Mouse (Mus musculus) gastrocnemius, postnatal 10 days (tissue): ENCODE measurements around the gene Zfyve28. TPM values are rescaled to one million over a fixed set of nuclear protein-coding genes. Genes with fewer than 3 reads are reported as not detected.
A peak's percentile ranks its signal among the peaks of the same experiment; 100 is the strongest.

ENCODE experiments used
- DNase-seq: peaks from one replicate; pipeline ENCODE4 v3.0.0; 2021; ENCODE audit warnings: mixed read lengths
- total RNA-seq, 2 experiments: library from RNA; stranded (reverse); gene quantifications; 2 replicates each; pipeline ENCODE4 v1.2.3; 2021

The Zfyve28 gene
- total RNA-seq, 2 experiments from 2014 or later, result 1.1 to 1.5 TPM

- DNase-seq, result no peak
Observed at GRCm38 (mm10) chr5:34250090-34250489, 38.2 kb downstream of the Zfyve28 start.

DNA sequence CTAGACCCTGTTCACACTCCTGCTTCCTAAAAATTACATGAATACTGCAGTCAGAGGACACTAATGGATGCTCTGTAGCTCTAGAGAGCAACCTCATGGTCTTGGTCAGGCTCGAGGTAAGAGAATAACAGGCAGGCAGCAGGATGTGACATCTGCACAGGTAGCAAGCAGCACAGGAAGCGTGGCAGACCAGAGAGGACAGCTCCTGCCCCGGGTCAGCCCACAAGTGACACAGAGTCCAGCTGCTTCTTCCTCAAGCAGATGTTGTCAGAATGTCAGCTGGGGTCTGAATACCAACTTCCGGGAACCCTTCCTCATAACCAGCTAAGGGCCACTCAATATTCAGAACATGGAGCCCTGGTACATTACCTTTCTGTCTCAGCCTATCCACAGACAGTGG, 39.1 kb downstream of the Zfyve28 start:
- no peak for DNase-seq

GRCm38 (mm10) chr5:34246443-34246842, 41.8 kb downstream of the Zfyve28 start:
- DNase-seq, result no peak

DNA sequence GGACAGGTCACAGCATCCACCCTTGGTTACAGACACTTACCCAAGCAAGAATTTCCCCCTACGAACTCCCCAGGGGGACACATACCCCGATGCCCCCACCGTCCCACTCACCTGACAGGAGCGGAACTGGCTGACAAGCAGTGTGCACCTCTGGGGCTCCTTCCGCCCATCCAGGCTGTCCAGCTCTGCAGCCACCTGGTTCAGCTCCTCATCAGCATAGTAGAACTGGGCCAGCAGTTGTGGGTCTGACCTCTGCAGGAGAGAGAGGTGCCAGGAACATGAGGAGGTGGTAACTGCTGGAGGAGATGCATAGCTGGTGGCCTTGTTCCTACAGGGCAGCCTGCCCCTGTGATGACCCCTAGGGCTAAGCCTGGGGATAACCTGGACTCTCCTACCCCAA, 45.2 kb downstream of the Zfyve28 start:
- no peak for DNase-seq

- peak; percentile 31 for DNase-seq
Observed at GRCm38 (mm10) chr5:34242224-34242963, 45.9 kb downstream of the Zfyve28 start.

GRCm38 (mm10) chr5:34238444-34238843, 49.8 kb downstream of the Zfyve28 start:
- no peak for DNase-seq

DNA sequence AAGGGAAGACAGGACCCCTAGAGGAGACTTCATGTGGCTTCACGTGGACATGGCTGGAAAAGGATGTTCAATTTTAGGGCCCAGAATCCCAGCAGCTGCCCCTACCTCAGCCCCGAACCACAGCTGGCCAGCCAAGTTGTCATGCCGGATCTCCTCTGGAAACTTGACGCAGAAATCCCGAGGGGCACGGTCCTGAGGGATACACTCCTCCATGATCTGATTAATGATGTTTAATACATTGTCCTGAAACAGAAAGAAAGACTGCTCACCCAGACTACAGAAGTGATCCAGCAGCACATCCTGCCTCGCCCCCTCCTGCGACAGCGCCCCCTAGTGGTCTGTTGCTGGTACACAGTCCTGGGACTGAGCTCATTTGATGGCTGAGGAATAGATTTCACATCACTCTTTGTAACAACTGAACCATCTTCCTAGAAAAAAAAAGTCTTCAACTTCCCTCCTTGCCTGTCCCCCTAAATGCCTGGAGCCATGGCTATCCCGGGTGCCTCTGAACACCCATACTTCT, 52.3 kb downstream of the Zfyve28 start:
- peak; percentile 75 for DNase-seq

GRCm38 (mm10) chr5:34235056-34235455, 53.2 kb downstream of the Zfyve28 start:
- no peak for DNase-seq

DNA sequence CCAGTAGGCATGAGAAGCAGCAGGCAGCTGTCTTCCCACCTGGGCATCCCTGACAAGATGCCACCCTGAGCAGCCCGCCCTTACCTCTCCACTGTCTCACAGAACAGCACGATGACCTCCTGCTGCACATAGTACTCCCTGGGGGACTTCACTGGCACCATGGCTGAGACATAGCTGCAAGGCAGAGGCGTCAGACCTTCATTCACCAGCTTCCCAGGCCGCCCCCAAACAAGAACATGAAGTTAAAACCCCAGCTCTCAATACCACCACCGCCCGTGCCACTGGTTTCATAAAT, 55.1 kb downstream of the Zfyve28 start:
- DNase-seq, result no peak

DNA sequence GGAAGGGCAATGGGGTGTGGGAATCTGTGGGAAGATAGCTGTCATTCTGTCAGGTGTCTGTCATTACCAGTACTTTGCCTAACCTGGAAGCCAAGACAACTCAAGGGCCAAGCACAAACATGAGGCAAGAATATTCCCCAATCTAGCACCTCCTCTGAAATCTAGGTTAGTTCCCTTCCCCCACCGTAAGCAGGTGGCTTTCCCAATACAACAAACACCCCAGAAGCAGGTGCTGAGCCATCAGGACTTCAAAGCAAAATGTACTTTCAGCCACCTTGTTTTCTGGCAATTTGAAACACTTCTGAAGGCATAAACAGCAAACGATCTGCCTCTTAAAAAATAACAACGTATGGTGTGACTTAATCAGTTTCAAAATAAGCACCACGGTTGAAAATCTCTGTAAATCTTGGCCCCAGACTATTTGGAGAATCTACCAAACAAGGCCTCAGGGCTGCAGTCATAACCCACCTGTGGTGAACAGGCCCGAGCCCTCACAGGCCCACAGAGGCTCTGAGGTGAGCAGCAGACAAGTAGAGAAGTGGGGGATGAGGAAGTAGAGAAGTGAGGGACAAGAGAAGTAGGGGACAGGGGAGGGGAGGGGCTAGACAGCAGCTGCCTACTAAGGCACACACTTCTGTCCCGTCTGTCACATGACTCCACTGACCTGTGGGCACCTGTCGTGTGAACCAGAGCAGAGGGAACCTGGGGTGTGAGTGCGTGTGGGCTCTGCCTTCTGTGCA, 55.6 kb downstream of the Zfyve28 start:
- no peak for DNase-seq

DNA sequence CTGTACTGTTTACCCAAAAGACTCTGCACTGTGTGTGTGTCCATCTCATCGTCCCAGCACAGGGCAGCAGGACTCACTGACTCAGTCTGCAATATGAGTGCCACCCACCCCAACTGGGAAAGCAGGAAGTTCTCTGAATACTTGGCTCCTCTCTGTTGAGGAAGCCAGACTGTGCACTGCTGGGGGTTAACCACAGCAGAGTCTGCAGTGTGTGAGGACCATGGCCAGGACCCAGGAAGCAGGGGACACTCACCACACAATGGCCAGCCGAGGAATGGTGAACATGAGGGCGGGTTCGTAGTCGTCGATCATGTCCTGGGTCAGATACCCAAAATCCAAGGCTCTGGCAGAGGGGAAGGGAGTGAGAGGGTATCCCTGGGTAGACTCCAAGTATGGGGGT, 56.3 kb downstream of the Zfyve28 start:
- no peak for DNase-seq

GRCm38 (mm10) chr5:34230599-34231485, 57.4 kb downstream of the Zfyve28 start:
- no peak for DNase-seq

DNA sequence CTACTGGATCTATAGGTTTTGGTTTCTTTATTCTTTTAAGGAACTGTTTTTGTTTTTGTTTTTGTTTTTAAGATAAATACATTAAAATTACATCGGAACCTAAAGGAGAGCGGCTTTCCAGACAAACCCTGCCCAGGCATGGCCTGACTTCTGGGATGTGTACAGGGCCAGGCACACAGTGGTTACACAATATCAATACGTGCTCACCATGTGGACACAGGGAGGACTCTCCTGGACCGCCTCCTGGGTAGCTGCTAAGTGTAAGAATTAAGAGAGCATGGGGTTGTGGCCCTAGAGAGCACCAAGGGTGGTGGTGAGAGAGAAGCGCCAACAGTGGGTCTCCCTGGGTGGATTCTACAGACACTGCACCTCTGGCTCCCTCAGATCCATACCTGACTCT, 58.7 kb downstream of the Zfyve28 start:
- DNase-seq, result no peak

GRCm38 (mm10) chr5:34225516-34225915, 62.7 kb downstream of the Zfyve28 start:
- no peak for DNase-seq

DNA sequence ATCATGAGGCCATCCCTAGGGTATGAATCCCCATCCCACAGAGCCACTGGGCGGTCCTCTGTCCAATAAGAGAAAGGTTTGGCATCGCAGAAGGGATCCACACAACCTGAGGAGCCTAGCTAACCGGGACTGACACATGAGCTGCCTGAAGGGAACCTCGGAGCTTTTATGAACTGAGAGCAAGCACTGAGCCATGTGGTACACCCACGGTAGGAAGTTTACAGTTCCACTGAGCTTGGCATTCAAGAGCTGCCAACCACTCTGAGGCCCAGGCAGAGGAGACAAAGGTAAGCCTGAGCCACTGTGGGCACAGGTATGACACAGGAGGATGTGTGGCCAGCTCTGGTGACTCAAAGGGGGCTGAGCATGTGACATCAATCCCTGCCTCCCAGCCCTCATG, 63.7 kb downstream of the Zfyve28 start:
- DNase-seq, result no peak

- no peak for DNase-seq
Observed at GRCm38 (mm10) chr5:34220001-34220400, 68.2 kb downstream of the Zfyve28 start.

- DNase-seq, result no peak
Observed at GRCm38 (mm10) chr5:34218672-34219071, 69.6 kb downstream of the Zfyve28 start.

DNA sequence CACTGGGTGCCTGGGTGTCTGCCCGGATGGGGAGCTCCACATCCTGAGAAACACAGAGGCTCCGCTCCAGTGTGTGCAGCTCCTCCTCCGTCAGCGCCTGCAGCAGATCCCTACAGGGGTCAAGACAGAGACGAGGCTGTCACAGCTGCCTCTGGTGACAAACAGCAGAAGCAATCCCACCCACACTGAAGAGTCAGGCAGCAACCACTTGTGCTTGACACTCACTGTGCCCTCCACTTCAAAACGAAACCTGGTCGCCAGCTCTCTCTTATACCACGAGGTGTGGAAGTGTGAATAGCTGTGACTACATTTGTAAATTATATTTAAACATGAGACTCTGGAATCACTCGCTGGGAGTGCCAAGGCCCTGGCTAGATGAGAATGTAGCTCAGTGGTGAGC, 70.5 kb downstream of the Zfyve28 start:
- no peak for DNase-seq

GRCm38 (mm10) chr5:34216025-34216424, 72.2 kb downstream of the Zfyve28 start:
- DNase-seq, result no peak

DNA sequence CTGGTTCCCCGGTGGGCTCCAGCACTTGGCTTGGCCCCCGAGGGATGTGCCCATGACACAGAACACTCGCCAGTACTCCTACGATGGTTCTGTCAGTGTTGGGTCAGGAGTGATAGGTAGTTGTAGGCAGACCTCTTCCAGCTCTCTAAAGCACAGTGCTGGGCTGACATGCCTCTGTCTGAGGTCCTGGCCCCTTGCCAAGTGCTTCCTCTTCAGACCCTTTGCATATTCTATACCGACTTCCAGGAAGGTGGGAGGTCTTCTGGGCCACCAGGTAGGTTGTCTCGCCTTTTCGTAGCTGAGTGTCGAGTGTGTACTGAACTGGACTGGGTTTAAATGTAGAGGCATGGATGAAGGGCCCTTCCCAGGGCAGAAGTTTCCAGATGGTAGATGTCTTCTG, 74.6 kb downstream of the Zfyve28 start:
- DNase-seq, result no peak

DNA sequence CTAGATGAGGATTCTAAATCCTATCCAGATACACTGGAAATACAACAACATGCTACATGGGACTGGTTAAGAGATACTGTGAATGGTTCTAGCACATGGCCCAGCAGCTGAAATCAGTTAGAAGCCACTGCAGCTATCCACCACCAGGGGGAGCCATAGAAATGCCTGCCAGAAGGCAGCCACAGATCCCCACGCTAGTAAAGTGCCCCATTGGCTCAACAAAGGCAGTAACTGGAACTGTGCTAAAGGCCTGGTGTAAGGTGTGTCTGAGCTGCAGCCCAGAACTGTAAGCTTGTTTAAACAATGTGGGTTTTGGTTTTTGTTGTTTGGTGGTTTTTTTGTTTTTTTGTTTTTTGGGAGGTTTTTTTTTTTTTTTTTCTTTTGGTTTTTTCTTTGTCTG, 78.0 kb downstream of the Zfyve28 start:
- DNase-seq, result peak; percentile 75

DNA sequence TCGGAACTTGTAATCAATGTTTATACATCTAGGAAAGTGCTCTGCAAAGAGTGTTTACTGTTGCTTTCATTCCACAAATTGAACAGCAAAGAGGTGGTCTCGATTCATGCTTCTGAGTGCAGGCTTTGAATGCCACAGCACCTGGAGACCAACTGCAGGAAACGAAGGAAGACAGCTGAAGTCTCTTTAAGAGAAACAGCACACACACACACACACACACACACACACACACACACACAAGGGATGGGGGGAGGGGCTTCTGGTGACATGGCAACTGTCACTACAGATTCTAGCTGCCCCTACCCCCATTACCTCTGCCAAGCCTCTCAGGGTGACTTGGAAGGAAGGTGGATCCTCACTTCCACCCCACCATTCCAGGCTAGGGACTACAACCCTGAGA, 80.7 kb downstream of the Zfyve28 start:
- no peak for DNase-seq

- DNase-seq, result no peak
Observed at GRCm38 (mm10) chr5:34205788-34206187, 82.5 kb downstream of the Zfyve28 start.
